Mouse (Mus musculus) midbrain, embryonic 12.5 days (tissue): ENCODE measurements around the gene Tmem63a. TPM values are rescaled to one million over a fixed set of nuclear protein-coding genes. Genes with fewer than 3 reads are reported as not detected.
A peak's percentile ranks its signal among the peaks of the same experiment; 100 is the strongest.
"Not testable (repeated sequence)": the region's sequence is repeated elsewhere in the genome, so short reads cannot be mapped to it uniquely, and the experiment has no call there.

Source experiments
- ATAC-seq: fragments of 200-750 bp; cut with Nextera tagmentation; 2 replicates; pipeline ENCODE4 v1.8.0; 2017; ENCODE audit warnings: low read depth, moderate TSS enrichment, moderate library complexity; ENCODE audit not compliant: low FRiP score
- H3K27ac ChIP-seq: fragments of 300-500 bp; sonication (generic); replicated peaks from 2 replicates; pipeline ENCODE4 v1.5.1; 2016; ENCODE audit warnings: mild to moderate bottlenecking
- H3K27me3 ChIP-seq: fragments of 300-500 bp; sonication (generic); 2 replicates; pipeline ENCODE4 v1.6.1; 2016; ENCODE audit warnings: mild to moderate bottlenecking
- H3K36me3 ChIP-seq: fragments of 300-500 bp; sonication (generic); 2 replicates; pipeline ENCODE4 v1.6.1; 2016
- H3K4me1 ChIP-seq: fragments of 300-500 bp; sonication (generic); 2 replicates; pipeline ENCODE4 v1.6.1; 2016
- H3K4me2 ChIP-seq: fragments of 300-500 bp; sonication (generic); replicated peaks from 2 replicates; pipeline ENCODE4 v1.6.1; 2016; ENCODE audit warnings: mild to moderate bottlenecking, moderate library complexity
- H3K4me3 ChIP-seq: fragments of 300-500 bp; sonication (generic); 2 replicates; pipeline ENCODE4 v1.5.1; 2016; ENCODE audit warnings: mild to moderate bottlenecking
- H3K9ac ChIP-seq: fragments of 300-500 bp; sonication (generic); replicated peaks from 2 replicates; pipeline ENCODE4 v1.6.1; 2016; ENCODE audit warnings: mild to moderate bottlenecking, moderate library complexity
- H3K9me3 ChIP-seq: fragments of 300-500 bp; sonication (generic); 2 replicates; pipeline ENCODE4 v1.6.1; 2016; ENCODE audit warnings: mild to moderate bottlenecking
- WGBS: fragments of 180-500 bp; shearing (Covaris S2); methylation state at CpG from one replicate; pipeline ENCODE4 v1.1.7; 2016; 5-methylcytosine and 5-hydroxymethylcytosine counted together
- polyA plus RNA-seq: library from polyadenylated mRNA; unstranded; fragments of >200 nt; fragmentation: Nextera tagmentation; extraction: Ambion mirVana; gene quantifications from 2 replicates; pipeline ENCODE4 v1.2.1, GENCODE M21; 2016

The Tmem63a gene
- polyA plus RNA-seq, 1 experiment from 2014 or later: 2.9 TPM

GRCm38 (mm10) chr1:180974126-180974746 lies 32.1 kb downstream of the Tmem63a start:
- Histone ChIP-seq H3K9me3 (no peaks in the 10 kb centered on the region), H3K4me3 (no peak overlapping the region), H3K4me1 (no peaks in the 10 kb centered on the region), H3K27me3 (no peaks in the 10 kb centered on the region), H3K27ac (no peak overlapping the region), H3K9ac (no peak overlapping the region), H3K36me3 (no peaks in the 10 kb centered on the region), H3K4me2 (no peak overlapping the region)
- peak; percentile 41; the same call in 1 of the 2 replicates for ATAC-seq
- 61% methylated on average over 14 of the region's 14 CpGs for WGBS

- no peak overlapping the region for H3K4me2 ChIP-seq
- ATAC-seq: no peak
- 64% methylated on average over 4 of the region's 4 CpGs for WGBS
- no peaks in the 10 kb centered on the region for H3K36me3 ChIP-seq
- H3K27ac ChIP-seq: no peak overlapping the region
- no peaks in the 10 kb centered on the region for H3K9me3 ChIP-seq
- no peaks in the 10 kb centered on the region for H3K27me3 ChIP-seq
- H3K9ac ChIP-seq: no peak overlapping the region
- H3K4me3 ChIP-seq: no peak overlapping the region
- no peaks in the 10 kb centered on the region for H3K4me1 ChIP-seq
Observed at GRCm38 (mm10) chr1:180976110-180976679, 34.1 kb downstream of the Tmem63a start.

- H3K4me2 ChIP-seq: no peak overlapping the region
Observed at GRCm38 (mm10) chr1:180979484-180980251, 37.5 kb downstream of the Tmem63a start.

GRCm38 (mm10) chr1:180980464-180980863 lies 38.3 kb downstream of the Tmem63a start:
- no peak overlapping the region for H3K4me2 ChIP-seq
- H3K36me3 ChIP-seq: no peaks in the 10 kb centered on the region
- no peak for ATAC-seq
- no peaks in the 10 kb centered on the region for H3K4me1 ChIP-seq
- H3K9me3 ChIP-seq: no peaks in the 10 kb centered on the region
- H3K9ac ChIP-seq: no peak overlapping the region
- no peak overlapping the region for H3K27ac ChIP-seq
- H3K4me3 ChIP-seq: no peak overlapping the region
- no peaks in the 10 kb centered on the region for H3K27me3 ChIP-seq
- WGBS: 65% methylated on average over 2 of the region's 2 CpGs

More at GRCm38 (mm10) chr1:180979484-180980251, 37.5 kb downstream of the Tmem63a start:
- H3K27me3 ChIP-seq: no peaks in the 10 kb centered on the region
- no peaks in the 10 kb centered on the region for H3K4me1 ChIP-seq
- no peak for ATAC-seq
- H3K27ac ChIP-seq: no peak overlapping the region
- no peak overlapping the region for H3K4me3 ChIP-seq
- no peaks in the 10 kb centered on the region for H3K36me3 ChIP-seq
- no peaks in the 10 kb centered on the region for H3K9me3 ChIP-seq
- WGBS: 84% methylated on average over 24 of the region's 24 CpGs
- H3K9ac ChIP-seq: no peak overlapping the region

- H3K36me3 ChIP-seq, H3K9me3 ChIP-seq, ATAC-seq, H3K4me2 ChIP-seq, H3K4me3 ChIP-seq, H3K27ac ChIP-seq, H3K9ac ChIP-seq, H3K4me1 ChIP-seq, H3K27me3 ChIP-seq: not testable (repeated sequence)
- 79% methylated on average over 7 of the region's 7 CpGs for WGBS
Observed at GRCm38 (mm10) chr1:180981298-180982046, 39.3 kb downstream of the Tmem63a start.

GRCm38 (mm10) chr1:180986701-180987100 lies 44.6 kb downstream of the Tmem63a start:
- no peaks in the 10 kb centered on the region for H3K36me3 ChIP-seq
- no peak overlapping the region for H3K4me3 ChIP-seq
- no peak overlapping the region for H3K27ac ChIP-seq
- no peak for ATAC-seq
- H3K27me3 ChIP-seq: no peaks in the 10 kb centered on the region
- 90% methylated on average over 8 of the region's 8 CpGs for WGBS
- no peak overlapping the region for H3K9ac ChIP-seq
- 0 out of 2 replicates have a peak, but pooled peaks cover 3% of the 10 kb centered on the region for H3K4me1 ChIP-seq
- no peak overlapping the region for H3K4me2 ChIP-seq
- no peaks in the 10 kb centered on the region for H3K9me3 ChIP-seq

GRCm38 (mm10) chr1:180987759-180988158 lies 45.6 kb downstream of the Tmem63a start:
- Histone ChIP-seq H3K9ac (no peak overlapping the region), H3K36me3 (no peaks in the 10 kb centered on the region), H3K9me3 (no peaks in the 10 kb centered on the region), H3K27me3 (no peaks in the 10 kb centered on the region), H3K4me3 (no peak overlapping the region), H3K4me1 (0 out of 2 replicates have a peak, but pooled peaks cover 3% of the 10 kb centered on the region), H3K4me2 (no peak overlapping the region), H3K27ac (no peak overlapping the region)
- 3% methylated on average over 9 of the region's 9 CpGs for WGBS
- ATAC-seq: no peak

- no peak overlapping the region for H3K9ac ChIP-seq
- no peaks in the 10 kb centered on the region for H3K36me3 ChIP-seq
- no peak overlapping the region for H3K4me2 ChIP-seq
- no peaks in the 10 kb centered on the region for H3K9me3 ChIP-seq
- H3K27ac ChIP-seq: no peak overlapping the region
- ATAC-seq: no peak
- 0 out of 2 replicates have a peak, but pooled peaks cover 3% of the 10 kb centered on the region for H3K4me1 ChIP-seq
- WGBS: 70% methylated on average over 3 of the region's 3 CpGs
- no peak overlapping the region for H3K4me3 ChIP-seq
- no peaks in the 10 kb centered on the region for H3K27me3 ChIP-seq
Observed at GRCm38 (mm10) chr1:180990671-180991070, 48.5 kb downstream of the Tmem63a start.

GRCm38 (mm10) chr1:180992142-180992541 lies 50.0 kb downstream of the Tmem63a start:
- 69% methylated on average over 3 of the region's 3 CpGs for WGBS

GRCm38 (mm10) chr1:181000501-181001092 lies 58.5 kb downstream of the Tmem63a start:
- ATAC-seq: no peak
- Histone ChIP-seq H3K4me1 (peaks cover 3% of the 10 kb centered on the region; the same call in 1 of the 2 replicates), H3K4me2 (no peak overlapping the region), H3K9ac (no peak overlapping the region), H3K27me3 (no peaks in the 10 kb centered on the region), H3K36me3 (no peaks in the 10 kb centered on the region), H3K27ac (no peak overlapping the region), H3K9me3 (no peaks in the 10 kb centered on the region), H3K4me3 (no peak overlapping the region)
- 51% methylated on average over 10 of the region's 10 CpGs for WGBS

More at GRCm38 (mm10) chr1:180992142-180992541, 50.0 kb downstream of the Tmem63a start:
- Histone ChIP-seq H3K4me2 (no peak overlapping the region), H3K4me3 (no peak overlapping the region), H3K4me1 (0 out of 2 replicates have a peak, but pooled peaks cover 3% of the 10 kb centered on the region), H3K9me3 (no peaks in the 10 kb centered on the region), H3K9ac (no peak overlapping the region), H3K27me3 (no peaks in the 10 kb centered on the region), H3K36me3 (no peaks in the 10 kb centered on the region), H3K27ac (no peak overlapping the region)
- no peak for ATAC-seq

GRCm38 (mm10) chr1:181001217-181001616 lies 59.1 kb downstream of the Tmem63a start:
- Histone ChIP-seq H3K9me3 (no peaks in the 10 kb centered on the region), H3K27me3 (no peaks in the 10 kb centered on the region), H3K9ac (no peak overlapping the region), H3K4me2 (no peak overlapping the region), H3K27ac (no peak overlapping the region), H3K4me1 (peaks cover 3% of the 10 kb centered on the region; the same call in 1 of the 2 replicates), H3K4me3 (no peak overlapping the region), H3K36me3 (no peaks in the 10 kb centered on the region)
- ATAC-seq: no peak
- 82% methylated on average over 3 of the region's 3 CpGs for WGBS
